Mouse (Mus musculus) mesoderm, embryonic 11.5 days (tissue): ENCODE results near the gene Fign.
A peak's percentile ranks its signal among the peaks of the same experiment; 100 is the strongest.

ENCODE experiments used
- DNase-seq: peaks from one replicate; pipeline ENCODE4 v3.0.0-alpha.2; 2012; ENCODE audit warnings: low read depth, low spot score

Gene Fign

DNA sequence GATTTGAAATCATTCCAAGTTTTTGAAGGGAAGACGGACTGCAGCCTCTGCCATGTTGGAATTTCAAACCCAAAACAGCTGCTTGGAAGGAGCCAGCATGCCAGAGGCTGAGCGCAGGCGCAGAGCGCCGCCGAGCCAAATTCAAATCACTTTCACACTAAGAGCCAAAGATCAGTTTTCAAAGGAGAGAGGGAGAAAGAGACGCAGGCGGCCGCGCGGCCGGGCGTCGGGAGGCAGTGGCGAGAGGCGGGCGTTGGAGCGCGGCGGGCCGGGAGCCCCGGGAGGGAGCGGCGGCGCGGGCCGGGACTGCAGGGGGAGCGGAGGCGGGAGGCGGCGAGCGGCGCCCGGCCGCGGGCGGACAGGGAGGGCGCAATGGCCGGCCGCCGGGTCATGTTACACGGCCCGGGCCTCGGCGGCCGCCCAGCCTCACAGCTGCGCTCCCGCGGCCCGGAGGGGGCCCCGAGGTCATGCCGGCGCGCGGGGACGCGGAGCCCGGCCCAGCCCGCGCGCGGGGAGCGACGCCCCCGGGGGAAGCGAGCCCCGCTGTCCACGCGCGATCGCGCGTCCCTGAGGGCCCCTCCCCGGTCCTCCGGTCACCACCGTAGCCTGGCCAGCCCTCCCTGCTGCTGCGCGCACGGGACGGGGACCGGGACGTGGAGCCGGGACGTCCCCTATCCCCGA lies at the start of gene Fign:
Gene Fign (minus strand): TSS at position 102 of the 681 bp plus-strand sequence.
- DNase-seq: peak; percentile 93

GRCm38 (mm10) chr2:64133597-64133996 lies 35.8 kb upstream of the Fign start:
- no peak for DNase-seq

DNA sequence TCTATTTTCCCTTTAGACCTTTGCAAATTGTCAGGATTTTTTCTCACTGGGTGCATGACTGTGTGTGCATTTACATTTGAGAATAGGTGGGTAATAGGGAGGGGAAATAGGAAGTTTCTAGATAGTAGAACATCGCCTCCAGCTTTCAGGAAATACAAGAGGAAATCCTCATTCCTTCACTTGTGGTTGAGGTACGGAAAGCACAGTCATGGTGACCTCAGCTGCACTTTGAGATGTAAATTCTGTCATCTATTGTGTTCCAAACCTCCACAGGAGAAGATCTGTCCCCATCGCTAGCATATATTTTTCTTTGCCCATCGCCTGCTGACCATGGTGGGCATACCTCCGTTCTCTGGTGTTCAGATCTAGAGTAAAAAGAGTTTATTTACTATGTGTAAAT lies 22.7 kb upstream of the Fign start:
- no peak for DNase-seq

GRCm38 (mm10) chr2:64116613-64117012 lies 18.8 kb upstream of the Fign start:
- DNase-seq: no peak

- no peak for DNase-seq
Measured at GRCm38 (mm10) chr2:64111133-64111532, 13.3 kb upstream of the Fign start.

- DNase-seq: no peak
Measured at GRCm38 (mm10) chr2:64109860-64110259, 12.0 kb upstream of the Fign start.

DNA sequence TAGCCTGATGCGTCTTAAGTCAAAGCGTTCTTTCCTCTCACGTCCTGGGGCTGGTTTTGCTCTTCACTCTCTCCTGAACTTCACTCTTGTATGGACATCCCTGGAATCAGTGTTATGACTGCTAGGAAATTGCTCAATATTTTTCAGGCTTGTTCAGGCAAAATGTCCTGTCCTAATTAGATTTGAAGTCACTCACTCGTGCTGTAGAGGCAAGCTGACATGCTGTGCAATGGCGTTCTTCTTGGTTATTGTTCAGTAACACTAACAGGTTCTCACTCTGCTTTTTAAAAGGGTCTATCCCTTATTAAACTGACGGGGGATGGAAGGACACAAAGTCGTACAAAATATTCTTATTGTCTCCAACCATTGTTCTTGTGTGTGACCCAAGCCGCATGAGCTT lies 10.2 kb upstream of the Fign start:
- DNase-seq: no peak

DNA sequence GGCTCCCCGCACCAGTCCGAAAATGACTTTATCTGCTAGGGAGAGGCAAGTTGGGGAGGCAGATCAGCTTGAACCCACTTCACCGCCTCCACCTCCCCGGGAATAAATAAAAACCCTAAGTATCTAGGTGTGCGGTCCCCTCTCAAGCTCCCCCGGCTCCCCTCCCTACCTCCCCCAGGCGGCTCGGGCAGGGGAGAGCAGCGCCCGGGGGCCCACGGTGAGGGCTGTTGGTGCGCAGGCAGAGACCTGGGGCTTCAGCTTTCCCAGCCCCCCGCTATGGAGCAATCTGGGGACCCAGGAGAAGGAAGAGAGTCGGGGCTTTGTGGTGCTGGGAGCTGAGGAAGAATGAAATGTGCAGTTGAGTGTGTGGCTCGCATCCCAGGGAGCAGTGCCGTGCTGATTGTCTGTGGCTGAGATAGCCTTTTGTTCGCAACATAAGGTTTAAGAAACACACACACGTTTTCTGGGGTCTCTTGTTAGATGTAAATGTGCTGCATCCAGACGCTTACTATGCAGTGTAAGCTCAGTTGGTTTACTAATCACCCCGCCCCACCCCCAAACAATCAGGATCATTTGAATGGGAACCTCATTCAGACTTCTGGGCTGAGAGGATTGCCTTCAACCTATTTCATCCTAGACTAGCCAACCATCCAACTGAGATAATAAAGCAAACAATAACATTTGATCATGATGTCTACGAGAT lies 931 bp upstream of the Fign start:
- peak; percentile 77 for DNase-seq

DNA sequence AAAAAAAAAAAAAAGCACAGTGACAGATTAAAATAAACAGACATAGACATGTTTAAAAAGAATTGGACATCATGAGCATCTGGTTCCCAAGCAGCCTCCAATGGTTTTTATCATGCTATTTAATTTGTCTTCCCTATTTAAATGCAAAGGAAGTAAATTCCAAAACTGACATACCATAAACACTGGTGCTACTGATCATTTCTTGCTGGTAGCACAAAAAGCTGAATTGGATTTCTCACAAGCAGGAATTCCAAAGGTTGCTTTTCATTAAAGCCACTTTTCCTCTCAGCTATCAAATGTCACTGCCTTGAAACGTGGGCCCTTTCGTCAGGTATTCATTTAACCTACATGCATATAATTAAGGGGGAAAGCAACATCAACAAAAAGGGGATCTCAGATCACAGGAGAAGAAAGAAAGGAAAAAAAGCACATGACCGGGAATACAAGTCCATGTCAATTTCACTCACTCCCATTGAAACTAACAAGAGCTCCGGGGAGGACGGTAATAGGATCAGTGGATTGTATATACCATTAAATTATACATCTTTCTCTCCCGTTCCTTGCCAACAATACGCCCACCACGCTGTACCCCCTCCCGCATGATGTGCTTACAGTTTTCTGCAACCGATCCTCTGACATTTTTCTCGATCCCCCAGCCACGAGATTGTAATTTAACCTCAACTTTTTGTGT lies 972 bp downstream of the Fign start:
- no peak for DNase-seq

DNA sequence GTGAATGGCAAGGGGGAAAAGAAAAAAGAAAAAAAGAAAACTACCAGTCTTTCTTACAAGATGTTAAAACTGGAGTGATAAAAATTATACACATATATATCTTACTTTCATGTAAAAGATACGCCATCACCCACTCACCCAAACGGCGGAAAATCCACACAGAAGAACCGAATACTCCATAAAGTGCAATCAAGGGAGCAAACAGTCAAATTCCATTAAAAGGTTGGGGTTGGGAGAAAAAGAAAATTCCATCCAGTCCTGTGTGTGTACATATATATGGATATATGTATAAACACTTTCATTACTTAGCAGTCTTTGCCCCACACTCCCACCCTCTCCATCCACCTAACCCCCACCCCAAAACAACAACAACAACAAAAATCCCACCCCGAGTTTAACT lies 1.7 kb downstream of the Fign start:
- DNase-seq: no peak

- DNase-seq: no peak
Measured at GRCm38 (mm10) chr2:64095561-64095960, 2.3 kb downstream of the Fign start.

GRCm38 (mm10) chr2:64093087-64093486 lies 4.8 kb downstream of the Fign start:
- no peak for DNase-seq

DNA sequence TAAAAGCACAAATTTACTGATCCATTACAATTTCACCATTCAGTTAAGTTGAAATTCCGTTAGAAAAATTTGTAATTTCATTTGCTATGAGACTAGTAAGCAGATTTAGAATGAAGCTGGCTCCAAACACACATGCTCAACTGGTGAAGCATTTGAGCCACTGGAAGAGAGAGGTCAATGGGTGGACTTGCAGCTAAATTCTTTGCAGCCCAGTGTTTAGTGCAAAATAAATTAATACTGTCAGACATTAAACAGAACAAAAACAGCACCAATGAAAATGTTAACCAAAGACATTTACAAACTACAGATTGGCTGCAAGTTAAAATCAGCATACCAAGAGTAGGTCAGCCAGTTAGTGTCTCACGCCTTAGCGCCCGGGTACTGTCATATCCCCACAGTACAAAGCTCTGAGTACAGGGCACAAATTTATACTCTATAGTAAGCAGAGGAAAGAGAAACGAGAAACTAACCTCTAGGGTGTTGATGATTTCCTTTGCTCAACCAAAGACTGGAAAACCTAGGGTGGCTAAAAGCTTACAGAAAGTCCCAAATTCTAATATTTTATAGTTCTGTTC lies 13.9 kb downstream of the Fign start:
- DNase-seq: no peak

DNA sequence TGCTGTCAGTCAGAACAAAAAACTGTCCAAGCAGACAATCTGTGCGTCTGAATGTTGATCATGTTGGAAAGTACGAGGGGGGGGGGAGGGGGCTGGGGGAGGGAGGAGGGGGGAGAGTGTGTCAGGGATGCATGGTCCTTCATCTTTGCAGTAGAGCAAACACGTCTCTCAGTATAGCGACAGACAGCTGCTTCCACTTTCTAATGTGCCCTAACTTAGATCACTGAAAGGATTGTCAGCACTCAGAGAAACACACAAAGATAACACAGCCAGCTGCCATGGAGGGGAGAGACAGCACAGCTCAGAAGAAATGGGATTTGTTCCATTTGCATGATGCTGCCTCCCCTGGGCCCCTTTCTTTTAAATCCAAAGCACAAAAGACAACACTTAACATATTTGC lies 18.1 kb downstream of the Fign start:
- no peak for DNase-seq

DNA sequence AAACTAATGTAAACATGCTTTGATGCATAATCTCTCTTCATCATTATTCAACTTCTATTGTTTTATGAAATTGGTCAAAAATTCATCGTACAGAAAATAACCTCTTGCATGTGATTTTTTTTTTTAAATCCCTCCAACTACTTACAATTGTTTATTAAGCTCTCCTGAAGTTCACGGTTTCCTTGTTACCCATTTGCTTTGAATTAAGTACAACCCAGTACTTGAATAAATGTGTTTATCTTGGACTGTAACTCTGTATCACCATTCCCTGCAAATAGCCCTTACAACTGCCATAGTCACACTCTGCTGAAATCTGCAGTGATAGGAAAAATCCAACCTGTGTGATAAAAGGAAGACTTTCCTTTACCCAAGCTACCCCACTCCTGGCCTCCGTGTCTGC lies 19.3 kb downstream of the Fign start:
- no peak for DNase-seq

DNA sequence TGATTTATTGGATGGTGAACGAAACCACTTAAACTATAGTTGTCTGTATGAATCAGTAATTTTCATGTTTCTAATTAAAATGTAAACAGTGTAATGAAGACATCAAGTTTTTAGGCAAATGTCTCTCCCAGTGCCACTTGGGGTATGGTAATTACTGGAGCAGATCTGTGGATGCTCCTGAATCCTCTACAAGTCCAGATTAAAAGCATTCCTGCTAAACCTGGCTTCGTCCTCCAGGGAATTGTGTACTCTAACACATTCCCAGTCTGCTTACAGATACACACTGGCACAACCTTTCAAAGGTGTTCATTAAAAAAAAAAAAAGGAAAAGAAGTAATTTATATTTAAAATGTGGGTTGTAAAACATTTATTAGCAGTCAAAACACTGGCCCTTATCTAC lies 20.0 kb downstream of the Fign start:
- DNase-seq: no peak

DNA sequence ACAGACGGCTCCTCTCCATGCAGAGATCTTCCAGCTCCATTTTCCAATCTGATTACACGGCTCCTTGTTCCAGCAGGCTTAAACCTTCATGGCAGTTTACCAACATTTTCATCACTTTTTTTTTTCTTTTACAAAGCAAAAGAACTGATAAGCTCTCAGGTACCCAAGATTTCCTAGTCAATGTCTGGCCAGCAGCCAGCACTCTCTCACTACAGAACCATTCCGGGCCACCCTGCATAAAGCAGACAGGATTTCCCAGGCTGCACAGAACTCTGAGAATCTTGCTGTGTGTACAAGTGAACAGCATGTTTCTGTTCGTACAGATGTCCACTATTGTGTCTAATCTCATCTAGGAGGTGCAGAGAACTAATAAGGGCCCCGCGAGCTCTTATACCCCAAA lies 22.0 kb downstream of the Fign start:
- no peak for DNase-seq

GRCm38 (mm10) chr2:64074602-64075389 lies 23.0 kb downstream of the Fign start:
- peak; percentile 70 for DNase-seq

DNA sequence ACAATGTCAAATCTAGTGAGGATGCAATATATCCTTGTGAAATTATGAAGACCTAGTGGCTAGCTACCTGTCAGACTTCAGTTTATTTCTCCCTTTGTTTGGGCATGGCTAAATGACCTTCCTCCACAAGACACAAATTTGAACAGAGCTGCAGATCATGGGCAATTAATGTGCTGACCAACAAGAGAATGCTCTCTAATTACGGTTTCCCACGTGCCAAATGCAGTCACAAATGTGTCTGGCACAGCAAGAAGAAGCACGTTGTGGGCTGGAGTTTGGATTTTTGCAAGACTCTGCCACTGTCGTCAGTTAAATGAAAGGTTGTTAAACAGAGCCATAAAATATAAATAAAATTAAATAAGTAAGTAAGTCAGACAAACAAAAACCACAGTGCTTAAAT lies 25.7 kb downstream of the Fign start:
- no peak for DNase-seq

DNA sequence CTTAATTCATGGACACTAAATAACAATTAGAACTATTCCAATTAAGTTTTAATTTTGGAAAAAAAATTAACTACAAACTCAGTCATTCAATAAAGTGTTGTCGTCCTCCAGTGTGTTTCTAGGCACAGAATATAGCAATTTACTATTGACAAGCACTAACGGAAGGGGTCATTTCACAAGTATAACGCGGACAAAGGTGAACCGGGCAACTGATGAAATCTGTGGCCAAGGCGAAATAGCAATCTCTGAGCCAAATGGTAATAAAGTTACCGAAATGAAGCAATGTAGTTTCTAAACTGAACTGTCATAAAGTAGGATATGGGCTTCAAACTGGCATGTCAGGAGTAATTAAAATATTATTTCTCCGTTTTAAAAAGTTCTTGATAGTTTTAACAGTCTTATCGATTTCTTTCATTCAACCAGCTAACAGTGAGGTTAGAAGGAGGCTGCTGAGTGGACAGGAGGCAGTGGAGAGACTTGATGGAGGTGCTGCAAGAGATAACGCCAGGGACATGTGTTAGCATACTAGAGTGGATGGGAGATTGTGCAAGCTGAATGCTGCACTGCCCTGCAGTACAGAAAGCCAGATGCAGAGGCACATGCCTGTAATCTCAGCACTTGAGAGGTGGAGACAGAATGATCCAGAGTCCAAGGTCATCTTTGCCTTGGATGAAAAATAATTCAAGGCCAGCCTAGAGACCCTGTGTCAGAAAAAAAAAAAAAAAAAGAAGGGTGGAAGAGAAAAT lies 27.7 kb downstream of the Fign start:
- DNase-seq: no peak

DNA sequence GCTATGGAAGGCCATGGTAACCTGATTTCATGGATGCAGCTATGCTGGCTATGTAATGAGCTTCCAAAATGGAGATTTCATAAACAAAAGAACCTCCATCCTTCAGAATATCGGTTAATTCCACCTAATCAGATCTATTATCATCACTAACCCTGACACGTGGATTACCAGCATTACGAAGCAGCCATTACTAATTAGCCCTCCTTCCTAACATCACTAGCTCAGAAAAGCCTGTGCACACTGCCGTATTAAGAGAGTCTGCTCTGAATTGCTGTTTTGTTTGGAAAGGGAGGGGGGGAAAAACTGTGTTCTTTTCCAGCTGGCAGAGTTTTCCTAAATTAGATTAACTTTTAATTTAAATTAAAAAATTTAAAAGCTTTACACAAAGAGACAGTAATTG lies 32.3 kb downstream of the Fign start:
- no peak for DNase-seq
